Mouse (Mus musculus): Measurements from ENCODE around the gene Tead1. TPM values are rescaled to one million over a fixed set of nuclear protein-coding genes. Genes with fewer than 3 reads are reported as not detected.

The Tead1 gene
- total and polyA plus RNA-seq, 3 experiments: 0.38 TPM; not detected in 2

GRCm38 (mm10) chr7:112865739-112866138 lies 186.6 kb downstream of the Tead1 start:
- no peak for ATAC-seq (ENCODE audit: extremely low read depth, insufficient number of reproducible peaks, low FRiP score, poor library complexity, severe bottlenecking)
- Histone ChIP-seq H3K27me3 (ENCODE audit: insufficient read depth, low read length) (peaks cover 8% of the 10 kb centered on the region), H3K9me3 (replicated peaks) (peaks cover 33% of the 10 kb centered on the region), H3K4me3 (ENCODE audit: low read depth, low read length) (no peak overlapping the region), H3K36me3 (replicated peaks) (no peaks in the 10 kb centered on the region), H3K4me1 (ENCODE audit: insufficient read depth, low read depth, low read length) (no peaks in the 10 kb centered on the region)
- TF ChIP-seq GATA2 (IDR thresholded peaks at IDR 0.05; ENCODE audit: borderline replicate concordance, low read depth, low read length): no peak
- no peak for TF ChIP-seq TAL1 (conservative IDR thresholded peaks at IDR 0.05; ENCODE audit: low read depth, low read length)
- TF ChIP-seq CTCF (IDR thresholded peaks at IDR 0.05; ENCODE audit: low read depth, low read length): 0 out of 2 replicates have a peak, but pooled peaks have one; percentile 21
- no peak for TF ChIP-seq POLR2AphosphoS5 (IDR thresholded peaks at IDR 0.05; ENCODE audit: insufficient replicate concordance, low read depth, low read length)
- TF ChIP-seq GATA1 (IDR thresholded peaks at IDR 0.05; ENCODE audit: borderline replicate concordance, low read length): no peak
- DNase-seq (ENCODE audit: low spot score): peak; percentile 4

DNA sequence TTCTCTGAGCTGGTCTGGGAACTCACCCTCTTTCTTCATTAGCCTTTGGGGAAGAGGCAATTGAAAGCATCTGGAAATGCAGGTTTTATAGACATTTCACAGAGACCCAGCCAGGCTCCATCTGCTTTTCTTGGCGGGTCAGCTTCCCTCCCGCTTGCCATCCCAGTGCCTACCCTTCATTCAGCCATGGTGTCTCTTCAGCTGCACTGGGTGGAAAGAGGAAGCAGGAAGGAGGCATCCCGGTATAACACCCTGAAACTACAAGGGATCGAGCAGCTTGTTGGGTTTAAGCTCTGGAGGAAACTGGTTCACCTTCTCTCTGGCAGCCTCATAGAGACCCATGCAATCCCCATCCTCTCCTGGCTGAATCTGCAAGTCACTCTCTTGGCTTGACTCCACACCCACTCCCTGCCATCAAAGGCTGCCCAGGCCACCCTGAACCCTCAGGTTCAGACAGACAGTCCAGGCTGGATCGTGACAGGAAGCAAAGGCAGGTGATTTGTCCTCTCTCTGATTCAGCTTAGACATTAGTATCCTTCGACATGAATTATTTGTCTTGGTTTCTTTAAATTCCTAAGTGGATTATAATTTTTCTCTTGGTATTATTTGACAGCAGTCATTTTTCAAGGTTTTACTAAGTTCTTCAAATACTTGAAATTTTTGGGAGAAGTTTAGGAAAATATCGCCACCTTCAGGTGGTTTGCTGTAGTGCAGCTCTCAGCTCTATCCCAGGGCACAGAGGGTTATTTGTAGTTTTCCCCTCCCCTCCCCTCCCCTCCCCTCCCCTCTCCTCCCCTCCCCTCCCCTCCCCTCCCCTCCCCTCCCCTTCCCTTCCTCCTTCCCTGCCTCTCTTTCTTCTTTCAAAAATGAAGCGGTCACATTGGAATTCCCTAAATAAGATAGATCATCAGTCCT lies 189.7 kb downstream of the Tead1 start:
- Histone ChIP-seq H3K9me3 (replicated peaks) (peaks cover 24% of the 10 kb centered on the region), H3K4me3 (ENCODE audit: low read depth, low read length) (no peak overlapping the region), H3K4me1 (ENCODE audit: insufficient read depth, low read depth, low read length) (no peaks in the 10 kb centered on the region), H3K36me3 (replicated peaks) (no peaks in the 10 kb centered on the region), H3K27me3 (ENCODE audit: insufficient read depth, low read length) (peaks cover 8% of the 10 kb centered on the region)
- no peak for TF ChIP-seq GATA2 (IDR thresholded peaks at IDR 0.05; ENCODE audit: borderline replicate concordance, low read depth, low read length)
- peak; percentile 35; the same call in 1 of the 2 replicates for TF ChIP-seq CTCF (IDR thresholded peaks at IDR 0.05; ENCODE audit: low read depth, low read length)
- ATAC-seq (ENCODE audit: extremely low read depth, insufficient number of reproducible peaks, low FRiP score, poor library complexity, severe bottlenecking): no peak
- DNase-seq (ENCODE audit: low spot score): no peak

- DNase-seq (ENCODE audit: low spot score) (no peak), ATAC-seq (ENCODE audit: extremely low read depth, insufficient number of reproducible peaks, low FRiP score, poor library complexity, severe bottlenecking) (no peak)
- TF ChIP-seq POLR2AphosphoS5 (IDR thresholded peaks at IDR 0.05; ENCODE audit: insufficient replicate concordance, low read depth, low read length) (no peak), GATA2 (IDR thresholded peaks at IDR 0.05; ENCODE audit: borderline replicate concordance, low read depth, low read length) (no peak), TAL1 (conservative IDR thresholded peaks at IDR 0.05; ENCODE audit: low read depth, low read length) (no peak)
- no peaks in the 10 kb centered on the region for H3K4me1 ChIP-seq (ENCODE audit: insufficient read depth, low read depth, low read length)
- H3K27me3 ChIP-seq (ENCODE audit: insufficient read depth, low read length): peaks cover under 1% of the 10 kb centered on the region
- peaks cover 25% of the 10 kb centered on the region for H3K9me3 ChIP-seq (replicated peaks)
- H3K36me3 ChIP-seq (replicated peaks): no peaks in the 10 kb centered on the region
- no peak overlapping the region for H3K4me3 ChIP-seq (ENCODE audit: low read depth, low read length)
Measured at GRCm38 (mm10) chr7:112871752-112872151, 192.6 kb downstream of the Tead1 start.

DNA sequence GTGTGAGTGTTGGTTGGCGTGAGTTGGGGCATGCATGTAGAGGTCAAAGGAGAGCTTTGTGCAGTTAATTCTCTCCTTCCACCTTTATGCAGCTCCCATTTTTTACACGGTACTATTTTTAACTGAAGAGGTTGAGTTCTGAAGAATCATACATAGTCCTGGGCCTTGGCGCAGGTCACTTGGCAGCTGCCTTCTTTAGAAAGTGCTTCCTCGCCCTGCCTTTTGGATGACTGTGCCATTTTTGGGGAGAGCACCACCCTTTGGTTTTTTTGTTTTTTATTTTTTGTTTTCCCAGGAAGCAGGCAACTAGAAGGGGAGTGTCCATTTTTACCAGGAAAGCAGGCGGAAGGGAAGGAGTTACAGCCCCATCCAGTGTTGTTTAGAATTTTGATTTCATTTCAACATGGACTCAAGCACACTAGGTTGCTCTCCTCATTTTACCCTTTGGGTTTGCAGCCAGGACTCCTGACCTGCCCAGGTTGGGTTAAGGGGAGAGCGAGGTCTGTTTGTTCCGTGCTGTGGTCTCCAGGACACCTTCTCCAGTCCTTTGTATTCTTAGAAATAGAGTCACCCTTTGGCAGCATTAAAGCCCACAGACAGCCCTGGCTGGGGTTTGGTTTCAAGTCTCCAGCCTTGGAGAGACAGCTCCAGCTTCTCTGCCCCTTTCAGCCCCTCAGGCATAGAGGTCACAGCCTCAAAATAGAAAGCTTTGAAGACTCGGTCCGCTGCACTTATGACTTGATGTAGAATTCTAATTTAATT lies 193.5 kb downstream of the Tead1 start:
- Histone ChIP-seq H3K27me3 (ENCODE audit: insufficient read depth, low read length) (no peaks in the 10 kb centered on the region; the same call in 1 of the 2 replicates), H3K36me3 (replicated peaks) (no peaks in the 10 kb centered on the region), H3K4me1 (ENCODE audit: insufficient read depth, low read depth, low read length) (no peaks in the 10 kb centered on the region), H3K4me3 (ENCODE audit: low read depth, low read length) (no peak overlapping the region), H3K9me3 (replicated peaks) (peaks cover 21% of the 10 kb centered on the region)
- TF ChIP-seq CTCF (IDR thresholded peaks at IDR 0.05; ENCODE audit: low read depth, low read length): no peak
- no peak for TF ChIP-seq GATA2 (IDR thresholded peaks at IDR 0.05; ENCODE audit: borderline replicate concordance, low read depth, low read length)
- no peak for TF ChIP-seq POLR2AphosphoS5 (IDR thresholded peaks at IDR 0.05; ENCODE audit: insufficient replicate concordance, low read depth, low read length)
- TF ChIP-seq TAL1 (conservative IDR thresholded peaks at IDR 0.05; ENCODE audit: low read depth, low read length): no peak
- no peak for TF ChIP-seq GATA1 (IDR thresholded peaks at IDR 0.05; ENCODE audit: borderline replicate concordance, low read length)
- no peak for DNase-seq (ENCODE audit: low spot score)
- ATAC-seq (ENCODE audit: extremely low read depth, insufficient number of reproducible peaks, low FRiP score, poor library complexity, severe bottlenecking): no peak

- no peak overlapping the region for H3K4me3 ChIP-seq (ENCODE audit: low read depth, low read length)
- peaks cover 15% of the 10 kb centered on the region for H3K9me3 ChIP-seq (replicated peaks)
- ATAC-seq (ENCODE audit: extremely low read depth, insufficient number of reproducible peaks, low FRiP score, poor library complexity, severe bottlenecking): no peak
- H3K36me3 ChIP-seq (replicated peaks): no peaks in the 10 kb centered on the region
- H3K27me3 ChIP-seq (ENCODE audit: insufficient read depth, low read length): no peaks in the 10 kb centered on the region; the same call in 1 of the 2 replicates
- no peaks in the 10 kb centered on the region for H3K4me1 ChIP-seq (ENCODE audit: insufficient read depth, low read depth, low read length)
- TF ChIP-seq GATA2 (IDR thresholded peaks at IDR 0.05; ENCODE audit: borderline replicate concordance, low read depth, low read length) (no peak), TAL1 (conservative IDR thresholded peaks at IDR 0.05; ENCODE audit: low read depth, low read length) (no peak), CTCF (IDR thresholded peaks at IDR 0.05; ENCODE audit: low read depth, low read length) (no peak)
- no peak for DNase-seq (ENCODE audit: low spot score)
Measured at GRCm38 (mm10) chr7:112876128-112876527, 197.0 kb downstream of the Tead1 start.

GRCm38 (mm10) chr7:112883791-112884274 lies 204.7 kb downstream of the Tead1 start:
- Histone ChIP-seq H3K27me3 (ENCODE audit: insufficient read depth, low read length) (0 out of 2 replicates have a peak, but pooled peaks cover 4% of the 10 kb centered on the region), H3K9me3 (replicated peaks) (peaks cover 9% of the 10 kb centered on the region), H3K36me3 (replicated peaks) (no peaks in the 10 kb centered on the region), H3K4me3 (ENCODE audit: low read depth, low read length) (no peak overlapping the region), H3K4me1 (ENCODE audit: insufficient read depth, low read depth, low read length) (no peaks in the 10 kb centered on the region)
- ATAC-seq (ENCODE audit: extremely low read depth, insufficient number of reproducible peaks, low FRiP score, poor library complexity, severe bottlenecking) (no peak), DNase-seq (ENCODE audit: low spot score) (no peak)
- TF ChIP-seq TAL1 (conservative IDR thresholded peaks at IDR 0.05; ENCODE audit: low read depth, low read length) (no peak), CTCF (IDR thresholded peaks at IDR 0.05; ENCODE audit: low read depth, low read length) (no peak), GATA2 (IDR thresholded peaks at IDR 0.05; ENCODE audit: borderline replicate concordance, low read depth, low read length) (no peak), POLR2AphosphoS5 (IDR thresholded peaks at IDR 0.05; ENCODE audit: insufficient replicate concordance, low read depth, low read length) (no peak), GATA1 (IDR thresholded peaks at IDR 0.05; ENCODE audit: borderline replicate concordance, low read length) (no peak)
